Mouse (Mus musculus) embryo, embryonic 10.5 days (tissue): ENCODE measurements around the gene Fanci.
A peak's percentile ranks its signal among the peaks of the same experiment; 100 is the strongest.

Experiments used
- DNase-seq: peaks from one replicate; pipeline ENCODE4 v3.0.0-alpha.2; 2015; ENCODE audit warnings: low spot score

Fanci gene

DNA sequence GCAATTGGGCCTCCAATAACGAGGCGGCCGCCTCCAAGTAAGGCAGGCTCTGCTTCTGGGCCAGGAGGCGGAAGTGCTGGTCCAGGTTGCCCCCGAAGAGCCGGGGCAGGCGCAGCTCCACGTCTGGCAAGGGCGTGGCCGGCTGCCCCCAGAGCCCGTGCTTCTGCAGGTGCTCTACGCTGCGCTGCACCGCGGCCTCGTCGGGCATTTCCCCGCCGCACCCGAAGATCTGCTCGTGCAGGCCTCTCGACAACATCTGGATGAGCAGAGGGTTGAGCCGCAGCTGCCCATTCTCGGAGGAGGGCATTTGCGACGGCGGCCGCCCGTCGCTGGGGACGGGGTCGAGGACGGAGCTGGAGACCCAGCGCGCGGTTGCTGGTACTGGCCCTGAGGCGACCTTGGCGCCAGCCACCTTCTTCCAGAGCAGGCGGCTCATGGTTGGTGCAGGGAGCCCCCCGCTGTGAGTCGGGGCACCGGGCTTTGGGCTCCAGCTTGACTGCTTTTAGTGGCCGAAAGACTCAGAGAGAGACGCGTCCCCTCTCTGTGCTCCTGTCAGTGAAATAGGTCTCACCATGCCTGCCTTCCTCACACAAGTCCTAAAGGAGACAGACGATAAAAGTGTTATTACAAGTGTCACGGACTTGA lies 73.2 kb downstream of the Fanci start:
- peak; percentile 14 for DNase-seq

DNA sequence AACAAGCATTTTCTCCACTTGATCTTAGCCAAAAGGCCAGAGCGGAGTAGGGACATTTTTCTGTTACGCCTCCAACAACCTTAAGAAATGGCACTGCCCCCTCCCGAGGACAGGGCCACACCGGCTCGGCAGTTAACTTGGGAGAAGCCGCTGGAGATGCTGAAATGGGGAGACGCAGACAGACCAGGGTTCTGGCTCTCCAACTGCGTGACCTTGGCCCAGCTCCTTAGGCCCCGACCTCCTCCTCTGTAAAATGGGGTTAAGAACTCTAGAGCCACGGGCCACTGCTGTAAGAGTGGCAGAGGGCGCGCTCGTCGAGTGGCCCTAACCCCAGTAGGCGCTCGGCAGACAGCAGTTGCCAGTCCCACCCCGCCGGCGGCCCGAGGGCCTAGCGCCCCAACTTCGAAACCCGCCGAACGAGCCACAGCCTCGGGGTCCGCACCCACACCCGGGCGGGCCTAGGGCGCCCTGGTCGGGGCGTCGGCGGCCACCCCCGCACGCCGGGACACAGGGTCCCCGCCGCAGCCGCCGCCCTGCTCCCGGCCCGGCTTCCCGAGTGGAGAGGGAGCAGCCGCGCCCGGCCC lies 73.8 kb downstream of the Fanci start:
- DNase-seq = peak; percentile 66

DNA sequence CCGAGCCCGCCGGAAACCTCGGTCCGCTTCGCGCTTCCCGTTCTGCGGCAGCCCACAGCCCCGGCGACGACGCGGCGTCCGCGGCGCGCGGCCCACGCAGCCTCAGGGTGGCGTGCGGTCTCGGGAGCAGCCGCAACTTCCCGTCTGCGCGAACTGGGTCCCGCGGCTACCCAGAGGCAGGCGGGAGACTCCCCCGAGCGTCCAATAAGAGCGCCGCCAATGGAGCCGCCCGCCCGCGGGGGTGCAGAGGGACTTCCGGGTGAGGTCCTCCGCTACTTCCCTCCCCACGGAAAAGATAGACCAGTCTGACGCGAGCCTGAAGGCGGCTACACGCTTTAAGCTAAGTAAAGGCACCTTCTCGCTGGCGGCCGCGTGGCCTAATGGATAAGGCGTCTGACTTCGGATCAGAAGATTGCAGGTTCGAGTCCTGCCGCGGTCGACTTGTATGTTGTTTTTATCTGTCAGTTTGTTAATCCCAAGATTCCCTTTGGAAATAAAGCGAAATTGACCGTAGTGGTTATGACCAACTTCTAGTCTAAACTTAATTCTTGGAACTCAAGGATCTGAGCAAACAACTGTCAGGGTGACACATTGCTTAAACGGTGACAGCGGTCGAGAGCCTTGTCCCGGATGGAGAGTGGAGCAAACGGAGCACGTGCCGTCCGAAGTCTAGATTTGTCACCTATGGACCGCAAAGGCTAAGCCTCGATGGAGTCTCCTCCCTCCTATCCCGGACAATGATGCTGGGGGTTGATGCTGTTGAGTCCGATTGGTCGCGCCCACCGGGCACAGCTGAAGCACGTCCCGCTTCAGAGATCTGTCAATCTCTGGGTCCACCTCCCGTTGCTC lies 74.5 kb downstream of the Fanci start, which contains the start of gene Polg:
TSS of gene Polg (minus strand) at position 310 of the 849 bp plus-strand sequence.
- DNase-seq = peak; percentile 98

DNA sequence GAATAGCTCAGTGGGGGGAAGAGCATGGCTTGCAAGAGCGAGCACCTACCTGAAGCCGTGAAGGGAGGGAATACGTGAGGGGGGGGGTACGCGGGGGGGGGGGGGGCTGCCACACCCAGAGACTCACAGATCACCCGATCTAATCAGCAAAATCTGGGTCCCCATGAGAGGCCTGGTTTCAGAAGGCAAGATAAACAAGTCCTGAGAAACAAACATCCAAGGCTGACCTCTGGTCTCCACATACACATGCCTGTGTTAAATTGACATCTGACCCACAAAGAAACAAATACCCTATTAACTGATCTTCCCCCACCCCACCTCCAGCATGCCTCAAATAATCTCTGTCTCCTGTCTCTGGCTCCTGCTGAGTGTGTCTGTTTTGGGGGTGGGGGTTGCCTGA lies 76.2 kb downstream of the Fanci start:
- peak; percentile 31 for DNase-seq

DNA sequence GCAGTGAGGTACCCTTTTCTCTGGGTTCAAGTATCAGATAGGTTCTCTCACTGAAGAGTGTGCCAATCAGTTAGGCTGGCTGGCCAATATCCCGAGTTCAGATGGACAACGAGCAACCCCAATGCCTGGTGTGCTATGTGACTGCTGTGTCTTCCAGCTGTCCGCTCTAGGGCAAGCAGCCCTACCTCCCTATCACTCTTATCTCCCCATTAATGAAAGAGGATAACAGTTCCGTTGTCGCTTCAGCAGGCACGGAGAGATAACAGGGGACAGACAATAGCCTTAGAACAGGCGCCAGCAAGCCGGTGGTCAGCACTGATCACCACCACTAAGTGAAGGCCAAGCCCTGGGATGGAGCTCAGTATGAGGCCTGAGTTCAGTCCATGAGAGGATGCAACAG lies 77.3 kb downstream of the Fanci start:
- no peak for DNase-seq

DNA sequence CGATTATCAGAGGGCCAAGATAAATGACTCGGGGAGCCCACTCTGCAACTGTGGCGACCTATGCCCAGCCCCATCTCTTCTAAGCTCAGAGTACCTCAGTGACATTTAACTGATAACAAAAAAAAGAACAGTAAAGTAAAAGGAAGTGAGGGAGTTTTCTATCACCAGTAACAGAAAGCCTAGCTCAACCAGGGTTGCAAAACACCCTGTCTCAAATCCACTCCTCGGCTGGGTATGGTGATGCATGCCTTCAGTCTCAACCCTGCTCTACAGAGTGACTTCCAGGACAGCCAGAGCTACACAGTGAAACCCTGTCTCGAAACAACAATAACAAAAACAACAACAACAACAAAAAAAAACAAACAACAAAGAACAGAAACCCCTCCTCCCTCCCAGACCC lies 78.0 kb downstream of the Fanci start:
- no peak for DNase-seq

DNA sequence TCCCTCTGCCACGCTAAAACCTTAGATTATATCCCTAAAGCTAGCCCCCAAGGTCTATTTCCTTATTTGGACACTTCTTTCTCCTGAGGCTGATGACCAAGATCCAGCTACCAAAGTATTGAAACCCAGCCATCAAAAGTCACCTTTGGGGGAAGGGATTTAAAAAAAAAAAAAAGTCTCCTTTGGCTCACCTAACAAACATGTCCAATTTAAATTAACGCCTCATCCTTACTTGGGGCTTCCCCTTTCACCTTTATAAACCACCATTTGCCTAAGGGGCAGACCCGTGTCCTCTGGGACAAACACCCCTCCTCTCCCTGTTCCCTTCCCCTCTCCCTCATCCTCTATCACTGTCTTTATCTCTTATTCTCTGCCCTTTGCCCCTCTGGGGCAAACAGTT lies 79.0 kb downstream of the Fanci start:
- no peak for DNase-seq

DNA sequence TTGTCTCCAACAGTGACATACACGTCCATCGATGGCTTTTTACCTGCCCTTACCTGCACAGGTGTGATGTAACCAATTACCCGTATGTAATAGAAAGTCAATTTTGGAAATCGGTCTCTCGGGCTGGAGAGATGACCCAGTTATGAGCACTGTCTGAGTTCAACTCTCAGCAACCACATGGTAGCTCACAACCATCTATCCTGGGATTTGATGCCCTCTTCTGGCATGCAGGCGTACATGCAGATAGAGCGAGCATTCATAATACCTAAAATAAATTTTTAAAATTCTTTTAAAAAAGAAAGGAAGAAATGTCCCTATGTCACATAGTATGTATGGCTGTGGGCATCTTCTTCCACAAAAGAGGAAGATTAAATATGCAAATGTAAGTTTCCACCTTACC lies 79.7 kb downstream of the Fanci start:
- no peak for DNase-seq

DNA sequence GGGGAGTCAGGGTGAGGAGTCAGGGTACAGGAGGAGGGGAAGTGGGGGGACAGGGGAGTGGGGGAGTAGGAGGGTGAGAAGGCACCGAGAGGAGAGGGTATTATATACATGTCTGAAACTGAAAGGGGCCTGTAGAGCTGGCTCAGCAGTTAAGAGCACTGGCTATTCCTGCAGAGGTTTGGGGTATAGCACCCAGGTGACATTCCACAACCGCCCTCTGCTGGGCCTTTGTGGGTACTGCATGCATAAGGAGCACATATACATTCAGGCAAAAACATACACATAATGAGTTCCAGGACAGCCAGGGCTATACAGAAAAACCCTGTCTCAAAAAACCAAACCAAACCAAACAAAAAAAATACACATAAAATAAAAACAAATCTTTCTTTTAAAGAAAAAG lies 81.1 kb downstream of the Fanci start:
- no peak for DNase-seq

DNA sequence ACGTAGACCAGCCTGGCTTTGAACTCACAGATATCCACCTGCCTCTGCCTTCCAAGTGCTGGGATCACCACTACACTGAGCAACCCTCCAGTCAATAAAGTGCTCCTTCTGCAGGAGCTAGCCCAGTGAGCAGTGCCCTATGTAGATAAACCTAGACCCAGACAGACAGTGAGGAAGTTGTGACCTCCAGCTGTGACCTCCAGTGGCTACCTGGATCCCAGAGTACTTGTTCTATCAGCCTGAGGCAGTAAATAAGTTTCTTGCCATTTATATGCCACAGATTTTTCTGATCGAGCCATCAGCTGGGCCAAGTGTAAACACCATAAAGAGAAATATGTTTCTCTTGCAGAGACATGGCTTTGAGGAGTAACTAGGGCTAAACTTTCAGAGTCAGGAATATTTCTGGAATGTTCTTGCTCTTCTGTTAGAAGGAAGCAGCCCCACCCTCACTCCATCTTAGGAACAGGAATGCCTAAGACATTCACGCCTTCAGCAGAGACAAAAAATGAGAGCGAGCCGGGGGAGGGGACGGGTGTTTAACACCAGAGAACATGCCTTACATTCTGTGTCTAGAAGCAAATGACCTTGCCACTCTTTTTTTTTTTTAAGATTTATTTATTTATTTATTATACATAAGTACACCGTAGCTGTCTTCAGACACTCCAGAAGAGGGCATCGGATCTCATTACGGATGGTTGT lies 81.9 kb downstream of the Fanci start:
- no peak for DNase-seq

DNA sequence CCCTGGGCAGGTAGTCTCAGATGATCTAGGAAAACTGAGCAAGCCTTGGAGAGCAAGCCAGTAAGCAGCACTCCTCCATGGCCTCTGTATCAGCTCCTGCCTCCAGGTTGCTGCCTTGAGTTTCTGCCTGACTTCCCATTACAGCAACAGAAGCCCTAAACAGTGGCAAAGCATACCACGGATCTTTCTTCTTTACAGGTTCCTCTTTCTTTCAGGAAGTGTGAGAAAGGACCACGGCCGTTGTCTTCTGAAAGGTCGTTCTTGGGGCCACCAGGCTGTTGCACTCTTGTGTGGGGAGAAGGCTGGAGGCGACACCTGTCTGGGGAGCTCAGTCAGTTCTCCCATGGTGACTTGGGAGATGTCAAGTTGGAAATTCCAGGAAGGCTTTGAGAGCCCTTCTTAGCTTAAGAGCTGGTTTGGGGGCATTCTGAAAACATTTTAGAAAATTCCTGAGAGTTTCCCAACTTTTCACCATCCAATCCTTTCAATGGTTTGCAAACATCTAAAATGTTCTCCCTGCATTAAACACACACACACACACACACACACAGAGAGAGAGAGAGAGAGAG lies 83.2 kb downstream of the Fanci start:
- no peak for DNase-seq

DNA sequence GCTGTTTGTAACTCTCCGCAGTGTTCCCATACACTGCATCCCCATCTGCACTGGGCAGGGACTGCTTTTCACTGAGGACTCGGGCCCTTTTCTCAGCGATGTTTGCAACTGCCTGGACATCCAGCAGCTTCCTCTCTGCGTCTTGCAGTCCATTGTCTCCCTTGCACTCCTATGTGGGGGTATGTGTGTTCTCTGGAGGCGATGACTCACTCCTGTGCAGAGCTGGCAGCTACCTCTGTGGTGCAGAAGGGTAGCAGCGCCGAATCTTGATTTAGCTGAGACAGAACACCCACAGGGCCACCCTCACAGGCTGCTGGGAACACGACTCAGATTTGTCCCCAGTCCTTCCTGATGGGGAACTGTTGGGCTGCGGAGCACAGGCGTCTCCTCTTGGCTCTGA lies 94.8 kb downstream of the Fanci start:
- no peak for DNase-seq

DNA sequence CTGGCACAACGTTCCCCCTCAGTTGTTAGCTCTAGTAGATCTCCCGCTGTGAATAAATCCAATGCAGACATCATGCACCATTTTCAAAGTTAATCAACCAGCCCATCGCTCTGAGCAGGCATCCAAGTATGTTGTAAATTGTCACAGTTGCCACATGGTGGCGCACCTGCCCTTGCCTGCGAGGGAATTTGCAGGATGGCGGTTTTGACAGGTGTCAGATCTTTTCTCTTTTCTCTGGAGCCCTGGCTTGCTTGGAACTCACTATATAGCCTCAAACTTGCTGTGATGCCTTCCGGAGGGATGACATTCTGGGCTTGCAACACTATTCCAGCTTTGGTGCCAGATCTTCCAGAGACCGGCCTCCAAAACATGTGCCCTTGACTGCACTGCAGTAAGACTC lies 102.2 kb downstream of the Fanci start:
- peak; percentile 79 for DNase-seq

DNA sequence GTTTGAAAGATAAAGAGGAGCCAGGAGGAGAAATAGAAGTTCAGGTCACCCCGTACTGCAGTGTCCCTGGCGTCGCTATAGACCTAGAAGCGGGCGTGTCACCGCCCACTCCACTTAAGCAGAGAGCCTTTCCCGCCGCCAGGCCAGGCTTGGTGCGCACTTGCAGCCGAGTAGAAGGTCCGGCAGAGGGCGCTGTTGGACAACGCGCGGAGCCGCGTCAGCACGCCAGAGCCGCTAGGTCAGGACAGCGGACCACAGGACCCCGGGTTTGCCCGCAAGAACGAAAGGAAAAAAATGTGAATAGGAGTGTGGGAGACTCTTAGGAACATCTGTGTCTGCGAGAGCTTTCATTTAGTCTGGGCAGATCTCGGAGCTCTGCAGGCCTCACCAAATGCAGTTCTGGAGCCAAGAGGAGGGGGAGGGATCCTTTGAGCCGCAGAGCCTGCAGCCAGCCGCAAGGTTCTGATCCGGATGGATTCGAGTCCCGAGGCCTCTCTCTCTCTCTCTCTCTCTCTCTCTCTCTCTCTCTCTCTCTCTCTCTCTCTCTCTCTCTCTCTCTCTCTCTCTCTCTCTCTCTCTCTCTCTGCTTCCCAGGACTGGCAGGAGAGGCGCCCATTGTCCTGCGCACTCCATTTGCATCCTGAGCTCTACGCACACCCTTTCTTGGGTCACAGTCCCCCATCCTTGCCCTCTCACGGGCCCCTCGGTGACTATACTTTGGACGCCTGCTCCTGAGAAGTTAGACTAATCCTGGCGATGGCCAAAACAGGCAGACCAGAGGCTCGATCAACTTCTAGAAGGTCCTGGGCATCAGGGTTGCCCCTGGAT lies 104.5 kb downstream of the Fanci start:
- peak; percentile 92 for DNase-seq

DNA sequence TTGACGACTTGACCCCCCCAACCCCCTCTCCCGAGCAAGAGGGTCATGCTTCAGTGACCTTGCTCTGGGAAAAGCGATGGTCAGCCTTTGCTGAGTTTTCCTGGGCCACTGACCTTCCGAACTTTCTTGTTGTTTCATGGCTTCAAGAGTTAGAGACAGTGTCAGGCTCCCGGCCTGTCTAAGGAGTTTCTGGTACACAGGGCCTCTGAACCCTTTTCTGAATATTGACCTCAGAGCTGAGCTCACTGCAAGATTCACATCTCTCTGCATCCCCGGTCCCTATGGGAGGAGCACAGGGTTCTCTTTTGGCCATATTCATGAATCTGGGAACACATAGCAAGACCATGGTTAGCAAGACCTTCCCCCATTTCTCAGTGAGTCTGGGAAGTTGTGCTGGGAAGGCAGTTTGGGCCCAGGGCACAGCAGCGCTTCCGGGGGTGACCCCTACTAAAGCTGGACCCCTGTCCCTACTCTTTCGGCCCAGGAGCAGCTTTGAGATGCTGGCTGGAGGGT lies 105.1 kb downstream of the Fanci start:
- DNase-seq = peak; percentile 41

DNA sequence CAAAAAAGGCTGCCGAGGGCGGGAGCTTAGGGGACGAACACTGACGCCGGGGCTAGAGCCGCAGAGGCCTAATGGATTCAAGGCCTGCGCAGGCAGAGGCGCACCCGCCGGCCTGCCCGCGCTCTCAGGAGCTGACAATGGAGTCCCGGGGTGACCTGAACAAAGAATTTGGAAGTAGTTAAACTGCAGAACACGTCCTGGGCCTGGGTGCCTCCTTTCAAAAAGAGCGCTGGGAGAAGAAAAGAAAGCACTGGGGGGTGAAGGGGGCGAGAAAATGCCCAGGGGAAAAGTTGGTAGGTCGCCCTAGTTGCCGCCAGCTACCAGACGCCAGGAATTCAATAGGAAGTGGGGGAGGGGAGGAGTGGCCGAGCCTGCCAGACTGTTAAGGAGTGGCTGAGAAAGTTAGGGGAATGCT lies 106.0 kb downstream of the Fanci start:
- peak; percentile 83 for DNase-seq

DNA sequence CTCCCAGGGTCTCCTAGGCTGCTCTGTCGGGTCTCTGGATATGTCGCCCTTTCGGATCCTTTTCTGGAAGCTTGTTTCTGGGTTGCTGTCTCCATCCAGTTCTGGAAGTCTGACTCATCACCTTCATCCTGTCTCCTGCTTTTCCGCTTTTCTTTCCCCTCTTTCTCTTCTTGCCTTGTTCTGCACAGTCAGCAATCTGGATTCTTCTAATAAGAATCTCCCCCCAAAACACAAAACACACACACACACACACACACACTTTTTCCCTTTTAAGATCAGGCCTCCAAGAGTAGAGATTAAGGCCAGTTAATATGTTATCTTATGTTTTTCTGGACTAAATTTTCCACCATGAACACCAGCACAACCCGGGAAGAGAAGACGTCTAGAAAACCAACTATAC lies 106.6 kb downstream of the Fanci start:
- no peak for DNase-seq

DNA sequence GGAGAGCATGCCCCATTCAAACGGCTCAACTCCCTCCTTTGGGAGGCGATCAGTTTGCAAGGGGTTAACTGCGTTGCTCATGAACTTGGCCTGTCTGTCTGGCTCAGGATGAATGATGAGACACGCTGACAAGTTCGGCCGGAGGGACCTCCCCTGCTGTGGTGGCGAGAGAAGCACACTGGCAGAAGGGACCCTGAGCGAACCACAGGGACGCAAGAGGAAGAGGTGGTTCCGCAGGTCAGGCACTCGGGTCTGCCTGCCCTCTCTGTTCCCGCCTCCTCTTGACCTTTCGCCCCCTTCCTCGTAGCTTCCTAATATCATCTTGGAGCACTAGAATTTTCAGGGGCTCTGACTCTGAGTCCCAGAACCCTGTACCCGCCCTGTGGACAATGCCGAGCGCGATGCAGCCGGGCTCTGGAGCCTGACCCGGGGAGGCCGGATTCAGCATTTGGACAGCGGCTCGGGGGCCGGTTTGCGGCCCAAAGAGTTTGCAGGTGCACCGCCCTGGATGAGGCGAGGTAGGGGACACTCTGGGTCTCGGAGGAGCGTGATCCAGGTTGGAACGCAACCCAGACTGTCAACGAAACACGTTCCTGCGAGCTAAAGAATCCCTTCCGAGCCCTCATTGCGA lies 107.4 kb downstream of the Fanci start:
- DNase-seq = peak; percentile 78
